Mouse (Mus musculus) left cerebral cortex, postnatal 10 days (tissue): Measurements from ENCODE around the gene Evx1. TPM values are rescaled to one million over a fixed set of nuclear protein-coding genes. Genes with fewer than 3 reads are reported as not detected.

Source experiments
- DNase-seq, 2 experiments: peaks; one replicate each; pipeline ENCODE4 v3.0.0; 2021 to 2022; ENCODE audit warnings: low spot score in 2 of 2, mixed read lengths in 1 of 2; ENCODE audit errors: extremely low spot score in 1 of 2
- intact Hi-C: fragments of 180-260 bp; cut with DNase I; formaldehyde crosslinking; loops from one replicate; pipeline ENCODE4 v1.15.1; 2025
- total RNA-seq, 2 experiments: library from RNA; stranded (reverse); gene quantifications; 2 replicates each; pipeline ENCODE4 v1.2.3; 2021

Evx1 gene
- total RNA-seq, 2 experiments from 2014 or later: not detected

DNA sequence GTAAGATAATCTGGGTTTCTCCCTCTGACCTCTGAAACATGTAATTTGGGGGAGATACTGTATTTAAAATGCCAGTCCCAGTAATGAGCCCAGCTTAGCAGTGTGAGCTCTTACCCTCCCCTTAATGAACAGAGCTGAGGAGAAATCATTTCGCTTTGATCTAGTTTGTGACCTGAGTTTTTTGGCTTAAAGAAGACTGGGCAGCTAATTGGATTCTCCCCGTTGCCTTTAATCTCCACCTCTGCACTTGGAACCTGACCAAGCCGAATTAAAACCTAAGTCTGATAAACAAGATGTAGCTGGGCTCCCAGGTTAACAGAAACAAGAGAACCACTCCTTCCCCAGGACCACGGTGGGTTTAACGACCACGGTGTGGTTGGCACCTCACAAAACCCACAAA lies 36.9 kb upstream of the Evx1 start:
- intact Hi-C loops: loop anchor here (10.0 kb wide), 2 partner anchors 298 to 438 kb away; partner anchors contain the start of gene Tax1bp1
- DNase-seq: no peak

- intact Hi-C loops: loop anchor here (10.0 kb wide), 2 partner anchors 298 to 438 kb away; partner anchors contain the start of gene Tax1bp1
- DNase-seq: no peak
Measured at GRCm38 (mm10) chr6:52276920-52277319, 36.4 kb upstream of the Evx1 start.

DNA sequence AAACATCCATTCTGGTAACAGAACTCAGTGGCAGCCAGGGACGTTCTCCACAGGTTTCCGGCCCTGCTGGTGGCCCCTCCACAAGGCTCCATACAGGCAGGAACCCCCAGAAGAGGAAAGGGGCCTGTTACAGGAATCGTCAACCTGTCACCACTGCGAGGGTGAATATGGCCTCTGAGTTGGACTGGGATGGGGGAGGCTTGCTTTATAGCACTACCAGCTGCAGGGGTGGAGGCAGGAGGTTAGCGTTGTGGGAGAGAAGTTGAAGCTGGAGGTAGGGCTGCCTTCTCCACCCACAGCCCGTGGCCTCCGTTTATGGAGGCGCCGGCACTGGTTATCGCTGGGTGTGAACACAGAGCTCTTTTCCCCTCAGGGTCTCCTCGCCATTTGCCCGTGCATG lies 32.2 kb upstream of the Evx1 start:
- intact Hi-C loops: no loop called here
- DNase-seq: no peak

DNA sequence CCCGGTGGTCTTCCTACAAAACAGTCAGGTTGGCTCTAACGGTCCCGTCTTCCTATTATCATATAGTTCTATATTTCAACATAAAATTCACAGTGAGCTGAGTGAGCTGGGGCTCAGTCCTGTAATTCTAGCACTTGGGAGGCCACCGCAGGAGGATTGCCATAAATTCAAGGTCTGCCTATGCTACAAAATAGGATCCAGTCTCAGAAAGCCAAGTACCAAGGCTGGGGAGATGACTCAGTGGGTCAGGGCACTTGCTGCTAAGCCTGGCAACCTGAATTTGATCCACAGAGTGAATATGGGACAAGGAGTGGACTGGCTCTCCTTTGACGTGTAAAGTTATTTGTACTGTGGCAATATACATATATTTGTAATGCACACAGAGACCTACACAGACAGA lies 29.4 kb upstream of the Evx1 start:
- intact Hi-C loops: no loop called here
- no peak for DNase-seq

GRCm38 (mm10) chr6:52290186-52290585 lies 23.1 kb upstream of the Evx1 start:
- no peak for DNase-seq
- intact Hi-C loops: no loop called here

DNA sequence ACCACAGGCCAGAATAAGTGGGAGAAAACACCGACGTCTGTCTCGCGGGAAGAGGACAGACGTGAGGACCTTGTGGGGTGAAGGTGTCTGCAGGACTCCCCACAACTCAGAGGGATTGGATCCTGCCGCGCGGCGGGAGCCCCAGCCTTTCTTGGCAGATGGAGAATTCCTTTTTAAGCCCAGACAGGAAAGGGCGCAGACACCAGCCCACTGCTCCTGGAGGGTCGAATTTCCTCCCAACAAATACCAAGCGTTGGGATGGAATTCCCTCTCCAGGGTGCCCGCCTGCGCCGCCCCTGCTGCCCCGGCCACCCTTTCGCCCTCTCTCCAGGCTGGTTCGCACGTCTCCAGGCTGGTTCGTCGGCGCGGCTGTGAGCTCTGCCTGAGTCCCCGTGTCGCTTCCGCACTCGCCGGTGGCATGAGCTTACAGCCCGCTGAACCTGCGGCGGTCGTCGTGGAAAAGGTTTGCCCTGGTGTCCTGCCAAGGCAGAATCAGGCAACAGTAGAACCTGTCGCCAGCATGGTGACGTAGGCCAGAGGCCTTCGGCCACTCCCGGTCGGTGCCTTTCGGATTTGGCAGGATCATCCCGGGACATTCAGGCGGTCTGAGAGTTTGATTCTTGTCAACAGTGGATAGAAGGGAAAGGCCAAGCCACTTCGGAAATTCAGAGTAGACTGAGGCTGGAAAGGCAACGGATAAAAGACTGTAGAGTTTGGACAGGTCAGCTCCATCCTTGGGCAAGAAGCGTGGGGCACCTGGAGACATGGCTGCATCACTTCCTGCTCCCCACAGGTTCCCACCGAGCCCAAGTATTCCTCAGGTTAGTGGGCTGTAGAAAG lies 22.1 kb upstream of the Evx1 start:
- intact Hi-C loops: no loop called here
- DNase-seq: no peak

- intact Hi-C loops: no loop called here
- DNase-seq: no peak
Measured at GRCm38 (mm10) chr6:52292328-52292727, 21.0 kb upstream of the Evx1 start.

GRCm38 (mm10) chr6:52294616-52295015 lies 18.7 kb upstream of the Evx1 start:
- intact Hi-C loops: no loop called here
- DNase-seq: no peak

DNA sequence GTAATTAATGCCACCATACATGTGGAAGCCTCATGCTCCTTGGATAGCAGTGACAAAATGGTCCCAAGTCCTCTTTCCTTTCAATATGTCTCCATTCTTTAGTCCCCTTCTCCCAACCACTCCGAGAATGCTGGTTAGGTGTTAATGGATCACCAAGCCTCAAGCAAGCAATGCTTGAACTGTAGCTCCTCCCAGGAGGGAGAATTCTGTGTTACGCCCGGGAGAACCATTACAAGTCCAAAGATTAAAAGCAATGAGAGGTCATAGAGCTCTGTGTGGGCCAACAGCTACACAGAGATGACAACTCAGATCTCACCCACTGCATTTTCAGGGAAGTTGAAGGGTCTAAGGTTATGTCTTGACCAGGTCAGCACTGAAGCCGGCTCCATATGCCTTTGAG lies 14.8 kb upstream of the Evx1 start:
- DNase-seq: no peak
- intact Hi-C loops: no loop called here

DNA sequence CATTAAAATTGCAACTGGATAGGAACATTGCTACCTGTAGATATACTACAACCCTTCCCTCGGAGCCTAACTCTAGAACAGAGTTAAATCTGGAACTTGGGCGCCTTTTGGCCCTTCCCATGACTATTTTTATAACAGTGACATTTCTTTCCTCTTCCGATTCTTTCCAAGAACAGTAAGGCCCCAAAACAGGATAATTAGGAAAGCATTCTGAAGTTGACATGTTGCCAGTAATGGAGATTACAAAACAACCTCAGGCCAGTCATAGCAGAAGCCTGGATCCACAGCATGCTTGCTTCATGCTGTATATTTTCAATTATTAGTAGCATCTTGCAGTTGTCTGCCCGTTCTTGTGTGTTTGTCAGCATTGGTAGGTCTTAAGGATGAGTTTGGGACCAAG lies 12.5 kb upstream of the Evx1 start:
- DNase-seq: no peak

DNA sequence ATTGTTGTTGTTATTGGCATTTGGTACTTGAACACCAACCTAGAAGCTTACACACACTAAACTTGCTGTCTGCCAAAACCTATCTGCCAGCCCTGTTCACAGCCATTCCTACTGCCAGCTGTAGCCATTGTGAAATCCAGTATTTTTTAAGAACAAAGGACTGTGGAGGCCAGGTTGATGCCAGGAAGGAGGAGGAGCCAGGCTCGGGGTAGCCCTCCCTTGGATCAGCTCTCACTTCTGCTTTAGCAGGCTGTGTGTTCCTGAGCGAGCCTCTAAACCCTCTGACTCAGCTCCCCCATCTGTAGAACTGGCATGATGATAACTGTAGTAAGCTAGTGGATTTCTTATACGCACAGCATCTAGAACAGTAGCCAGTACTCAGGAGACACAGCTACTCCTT lies 9.9 kb upstream of the Evx1 start:
- intact Hi-C loops: loop anchor here (10.0 kb wide), 1 partner anchor 421 kb away; no protein-coding TSS in a partner anchor
- no peak for DNase-seq

More for the DNA sequence above, 12.5 kb upstream of the Evx1 start:
- intact Hi-C loops: loop anchor here (10.0 kb wide), 1 partner anchor 424 kb away; no protein-coding TSS in a partner anchor

- intact Hi-C loops: loop anchor here (5.0 to 10.0 kb wide), 2 partner anchors 271 to 419 kb away; no protein-coding TSS in a partner anchor
- DNase-seq: peak; percentile 42 to 78
Measured at GRCm38 (mm10) chr6:52305877-52306389, 7.4 kb upstream of the Evx1 start.

GRCm38 (mm10) chr6:52309766-52310165 lies 3.5 kb upstream of the Evx1 start:
- DNase-seq: no peak
- intact Hi-C loops: loop anchor here (5.0 to 10.0 kb wide), 5 partner anchors 45 to 415 kb away; partner anchors contain the start of genes Hoxa1 and Hoxa13

DNA sequence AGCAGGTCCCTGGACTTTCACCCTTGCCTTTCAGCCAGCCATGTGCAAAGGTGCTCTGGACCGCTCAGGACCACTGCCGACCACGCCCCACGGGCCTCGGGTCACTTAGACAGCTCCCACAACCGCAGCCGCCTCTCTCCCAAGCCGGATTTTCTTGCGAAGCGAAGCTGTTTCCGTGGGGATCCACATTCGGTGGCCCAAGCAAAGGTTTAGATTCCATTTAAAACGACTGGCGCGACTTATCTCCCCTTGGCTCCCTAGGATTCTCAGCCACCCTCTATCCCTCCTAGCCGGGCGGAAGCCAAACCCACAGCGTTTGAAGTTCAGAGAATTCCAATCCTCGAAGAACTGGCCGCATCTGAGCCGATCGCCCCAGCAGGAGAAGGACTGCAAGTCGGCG lies 2.9 kb upstream of the Evx1 start:
- no peak for DNase-seq
- intact Hi-C loops: loop anchor here (5.0 to 10.0 kb wide), 3 partner anchors 46 to 306 kb away; partner anchors contain the start of genes Hoxa1 and Hoxa13

DNA sequence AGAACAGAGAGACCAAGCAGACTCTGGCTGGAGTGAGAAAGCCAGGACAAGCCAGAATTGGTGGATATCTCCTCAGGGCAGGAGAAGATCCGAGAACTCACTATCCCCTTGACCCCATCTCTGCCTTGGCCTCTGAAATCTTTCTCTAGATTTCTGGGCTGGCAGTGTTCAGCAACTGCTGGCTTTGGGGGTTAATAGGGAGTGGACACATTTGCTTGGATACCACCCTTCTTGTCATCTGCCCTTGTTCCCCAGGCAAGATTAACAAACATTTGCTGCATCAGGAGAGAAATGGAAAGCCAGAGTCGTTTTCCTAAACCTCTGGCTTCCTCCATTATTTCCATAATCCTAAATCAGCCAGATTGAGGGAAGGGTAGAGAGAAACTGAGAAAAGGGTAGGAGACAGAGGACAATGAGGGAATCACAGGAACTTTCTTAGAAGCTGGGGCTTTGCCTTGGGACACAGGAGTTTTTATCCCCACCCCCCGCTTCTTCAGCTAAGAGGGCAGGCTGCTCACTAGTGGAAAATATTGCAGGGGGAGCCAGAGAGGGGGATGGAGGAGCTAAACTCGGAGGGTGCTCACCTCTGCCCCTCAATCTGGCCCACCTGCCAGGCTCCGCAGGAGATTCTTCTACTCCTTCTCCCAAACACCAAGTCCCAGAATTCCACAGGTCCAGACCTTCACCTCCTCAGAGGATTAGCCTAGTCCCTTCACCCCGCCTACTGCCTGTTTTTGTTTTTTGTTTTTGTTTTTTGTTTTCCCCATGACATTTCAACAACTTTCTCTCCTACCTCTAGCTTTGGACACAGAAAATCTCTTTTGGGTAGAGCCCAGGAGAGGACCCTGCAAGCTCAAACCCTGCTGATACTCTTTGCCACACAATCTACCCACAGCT lies 1.4 kb upstream of the Evx1 start:
- DNase-seq: no peak
- intact Hi-C loops: loop anchor here (5.0 to 10.0 kb wide), 3 partner anchors 47 to 307 kb away; partner anchors contain the start of genes Hoxa1 and Hoxa13

- DNase-seq: no peak
- intact Hi-C loops: loop anchor here (5.0 to 10.0 kb wide), 3 partner anchors 48 to 308 kb away; partner anchors contain the start of genes Hoxa1 and Hoxa13
Measured at GRCm38 (mm10) chr6:52312558-52312915, 761 bp upstream of the Evx1 start.

GRCm38 (mm10) chr6:52314304-52315100 lies 1.2 kb downstream of the Evx1 start:
- intact Hi-C loops: loop anchor here (5.0 to 10.0 kb wide), 4 partner anchors 50 to 1142 kb away; partner anchors contain the start of genes Hoxa1 and Hoxa13
- no peak for DNase-seq
